Mouse (Mus musculus) forebrain, embryonic 10.5 days (tissue): ENCODE measurements around the gene Fsd1l. TPM values are rescaled to one million over a fixed set of nuclear protein-coding genes. Genes with fewer than 3 reads are reported as not detected.
"Not testable (repeated sequence)": the region's sequence is repeated elsewhere in the genome, so short reads cannot be mapped to it uniquely, and the experiment has no call there.

ENCODE experiments used
- DNase-seq: peaks from one replicate; pipeline ENCODE4 v3.0.0-alpha.2; 2017; ENCODE audit warnings: low spot score; ENCODE audit errors: extremely low spot score
- H3K27ac ChIP-seq: fragments of 300-500 bp; sonication (generic); 2 replicates; pipeline ENCODE4 v1.5.1; 2016; ENCODE audit warnings: mild to moderate bottlenecking
- H3K27me3 ChIP-seq: fragments of 300-500 bp; sonication (generic); 2 replicates; pipeline ENCODE4 v1.6.1; 2016; ENCODE audit warnings: mild to moderate bottlenecking; ENCODE audit not compliant: poor library complexity, severe bottlenecking
- H3K36me3 ChIP-seq: fragments of 300-500 bp; sonication (generic); replicated peaks from 2 replicates; pipeline ENCODE4 v1.6.1; 2016; ENCODE audit warnings: mild to moderate bottlenecking, moderate library complexity
- H3K4me1 ChIP-seq: fragments of 300-500 bp; sonication (generic); 2 replicates; pipeline ENCODE4 v1.6.1; 2016
- H3K4me3 ChIP-seq: fragments of 300-500 bp; sonication (generic); 2 replicates; pipeline ENCODE4 v1.5.1; 2016; ENCODE audit warnings: mild to moderate bottlenecking, moderate library complexity
- H3K9me3 ChIP-seq: fragments of 300-500 bp; sonication (generic); 2 replicates; pipeline ENCODE4 v1.6.1; 2016; ENCODE audit warnings: mild to moderate bottlenecking, moderate library complexity
- WGBS: fragments of 180-500 bp; shearing (Covaris S2); methylation state at CpG from one replicate; pipeline ENCODE4 v1.1.7; 2016; 5-methylcytosine and 5-hydroxymethylcytosine counted together
- polyA plus RNA-seq: library from polyadenylated mRNA; unstranded; fragments of >200 nt; fragmentation: Nextera tagmentation; extraction: Ambion mirVana; gene quantifications from 2 replicates; pipeline ENCODE4 v1.2.1, GENCODE M21; 2016

Fsd1l gene
- polyA plus RNA-seq, 1 experiment from 2014 or later = 27.3 TPM

GRCm38 (mm10) chr4:53637269-53637909 lies 6.1 kb downstream of the Fsd1l start:
- Histone ChIP-seq H3K9me3 (peaks cover 5% of the 10 kb centered on the region), H3K4me3 (no peak overlapping the region), H3K27ac (no peak overlapping the region), H3K36me3 (peaks cover 32% of the 10 kb centered on the region), H3K27me3 (no peaks in the 10 kb centered on the region), H3K4me1 (peaks cover 40% of the 10 kb centered on the region)
- DNase-seq = no peak
- 73% methylated on average over 7 of the region's 7 CpGs for WGBS

GRCm38 (mm10) chr4:53638549-53639123 lies 7.4 kb downstream of the Fsd1l start:
- Histone ChIP-seq H3K4me3 (no peak overlapping the region), H3K36me3 (peaks cover 32% of the 10 kb centered on the region), H3K4me1 (peaks cover 27% of the 10 kb centered on the region), H3K27me3 (no peaks in the 10 kb centered on the region), H3K27ac (no peak overlapping the region), H3K9me3 (peaks cover 5% of the 10 kb centered on the region)
- WGBS = 94% methylated on average over 7 of the region's 7 CpGs
- no peak for DNase-seq

DNA sequence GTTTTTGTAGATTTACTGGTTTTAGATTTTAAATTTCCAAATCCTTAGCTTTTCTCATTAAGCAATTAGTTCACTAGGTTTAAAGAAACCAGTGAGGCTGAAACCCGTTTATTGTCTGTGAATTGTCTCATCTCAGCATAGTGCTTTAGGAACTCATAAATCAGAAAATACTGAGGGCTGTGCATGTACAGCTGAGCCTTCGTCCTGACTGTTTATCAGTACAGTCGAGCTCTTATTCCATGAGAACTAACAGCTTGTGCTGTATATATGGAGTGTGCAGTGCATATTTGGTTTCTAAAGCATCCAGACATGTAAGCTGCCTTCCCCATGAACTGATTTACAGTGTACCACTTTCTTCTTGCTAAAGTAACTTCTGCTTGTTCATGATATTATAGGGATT lies 26.8 kb downstream of the Fsd1l start:
- Histone ChIP-seq H3K27me3 (no peaks in the 10 kb centered on the region), H3K27ac (no peak overlapping the region), H3K4me1 (no peaks in the 10 kb centered on the region), H3K9me3 (no peaks in the 10 kb centered on the region), H3K4me3 (no peak overlapping the region), H3K36me3 (peaks cover 57% of the 10 kb centered on the region)
- no peak for DNase-seq
- 87% methylated on average over 3 of the region's 3 CpGs for WGBS

DNA sequence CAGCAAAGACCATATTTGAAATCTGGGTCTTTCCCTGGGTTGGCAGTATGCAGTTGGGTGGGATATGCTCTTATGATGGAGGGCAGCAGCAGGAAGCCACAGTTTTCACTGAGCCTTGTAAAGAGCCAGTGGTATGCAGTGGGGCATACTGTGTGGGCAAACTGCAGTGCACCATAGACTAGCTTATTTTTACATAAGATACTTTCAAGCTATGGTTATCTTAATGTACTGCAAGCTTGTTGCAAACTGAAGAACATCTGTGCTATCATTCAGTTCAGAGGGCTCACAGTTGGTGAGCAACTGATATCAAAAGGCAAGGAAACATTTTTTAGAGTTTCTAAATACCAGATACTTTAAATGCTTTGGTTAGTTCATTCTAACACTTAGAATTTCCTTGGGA lies 29.4 kb downstream of the Fsd1l start:
- no peak overlapping the region for H3K27ac ChIP-seq
- H3K27me3 ChIP-seq = no peaks in the 10 kb centered on the region
- H3K4me3 ChIP-seq = no peak overlapping the region
- H3K36me3 ChIP-seq = peaks cover 52% of the 10 kb centered on the region
- DNase-seq = no peak
- H3K9me3 ChIP-seq = no peaks in the 10 kb centered on the region
- H3K4me1 ChIP-seq = no peaks in the 10 kb centered on the region

- no peak overlapping the region for H3K4me3 ChIP-seq
- H3K27ac ChIP-seq = no peak overlapping the region
- whole genome bisulfite sequencing = 92% methylated on average over 8 of the region's 8 CpGs
- H3K4me1 ChIP-seq = no peaks in the 10 kb centered on the region
- H3K9me3 ChIP-seq = no peaks in the 10 kb centered on the region
- DNase-seq = no peak
- H3K27me3 ChIP-seq = no peaks in the 10 kb centered on the region
- H3K36me3 ChIP-seq = peaks cover 46% of the 10 kb centered on the region
Measured at GRCm38 (mm10) chr4:53682092-53682491, 50.8 kb downstream of the Fsd1l start.

DNA sequence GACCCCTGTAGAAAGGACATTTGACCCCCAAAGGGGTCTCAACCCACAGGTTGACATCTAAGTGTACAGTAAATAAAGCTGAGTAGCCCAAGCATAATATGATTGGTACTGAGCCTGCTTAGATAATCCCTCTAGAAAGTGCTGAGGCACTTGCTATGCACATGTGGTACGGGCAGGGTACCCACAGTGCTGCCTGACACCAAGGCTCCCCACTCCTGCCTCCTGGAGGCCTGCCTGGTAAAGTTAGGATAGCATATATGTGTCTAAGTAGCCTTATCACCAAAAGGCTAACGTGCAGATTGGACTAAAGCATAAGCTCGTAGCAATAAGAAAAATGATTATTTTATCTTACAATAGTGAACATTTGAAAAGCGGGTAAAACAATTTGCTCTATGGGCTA lies 57.7 kb downstream of the Fsd1l start:
- no peak overlapping the region for H3K4me3 ChIP-seq
- peaks cover 21% of the 10 kb centered on the region for H3K36me3 ChIP-seq
- H3K9me3 ChIP-seq = no peaks in the 10 kb centered on the region
- DNase-seq = no peak
- no peaks in the 10 kb centered on the region for H3K4me1 ChIP-seq
- no peak overlapping the region for H3K27ac ChIP-seq
- H3K27me3 ChIP-seq = no peaks in the 10 kb centered on the region
- 86% methylated on average over 4 of the region's 4 CpGs for WGBS

DNA sequence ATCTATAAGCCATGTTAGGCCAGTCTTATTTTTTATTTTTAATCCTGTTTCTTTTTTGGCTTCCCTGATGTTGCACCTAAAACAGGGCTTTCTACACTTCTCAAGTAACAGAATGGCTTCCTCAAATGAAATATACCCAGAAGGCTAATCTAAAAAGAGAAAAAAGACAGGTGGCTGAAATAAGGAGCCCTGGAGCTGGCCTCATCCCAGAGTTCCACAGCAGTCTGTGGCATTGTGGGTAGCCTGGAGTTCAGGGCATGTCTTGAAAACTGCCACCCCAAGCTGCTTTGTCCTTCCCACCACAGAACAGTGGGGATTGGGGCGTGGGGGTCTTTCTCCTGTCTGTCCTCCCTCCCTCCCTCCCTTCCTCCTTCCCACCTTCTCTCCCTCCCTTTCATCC lies 60.1 kb downstream of the Fsd1l start:
- WGBS = 79% methylated on average over 1 of the region's 1 CpGs
- Histone ChIP-seq H3K9me3 (no peaks in the 10 kb centered on the region), H3K27ac (no peak overlapping the region), H3K27me3 (no peaks in the 10 kb centered on the region), H3K4me1 (no peaks in the 10 kb centered on the region), H3K36me3 (peaks cover 31% of the 10 kb centered on the region), H3K4me3 (no peak overlapping the region)
- DNase-seq = no peak

GRCm38 (mm10) chr4:53709166-53709565 lies 77.9 kb downstream of the Fsd1l start:
- not testable (repeated sequence) for H3K27ac ChIP-seq, DNase-seq

DNA sequence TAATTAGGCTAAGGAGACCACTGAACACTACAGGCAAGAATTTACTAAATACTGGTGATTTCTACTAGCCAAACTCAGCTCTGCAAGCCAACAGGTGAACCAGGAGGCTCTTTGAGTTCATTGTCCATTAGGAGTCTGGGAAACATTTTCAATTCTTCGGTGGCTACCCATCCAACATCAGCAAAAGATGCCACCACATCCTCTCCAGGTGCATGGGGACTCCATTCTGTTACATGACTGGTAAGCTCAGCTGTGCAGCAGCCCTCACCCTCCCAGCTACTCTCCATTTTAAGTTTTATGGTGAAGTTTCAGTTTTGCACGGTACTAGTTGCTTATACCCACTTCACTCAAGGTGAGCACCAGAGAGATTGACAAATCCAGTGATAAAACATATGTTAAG lies 78.8 kb downstream of the Fsd1l start:
- no peak overlapping the region for H3K4me3 ChIP-seq
- H3K27ac ChIP-seq = no peak overlapping the region
- no peak for DNase-seq
- H3K27me3 ChIP-seq = no peaks in the 10 kb centered on the region
- WGBS = 92% methylated on average over 2 of the region's 2 CpGs
- H3K9me3 ChIP-seq = no peaks in the 10 kb centered on the region
- peaks cover 9% of the 10 kb centered on the region for H3K4me1 ChIP-seq
- H3K36me3 ChIP-seq = no peaks in the 10 kb centered on the region

More at GRCm38 (mm10) chr4:53709166-53709565, 77.9 kb downstream of the Fsd1l start:
- H3K4me3 ChIP-seq, H3K4me1 ChIP-seq, H3K27me3 ChIP-seq, H3K9me3 ChIP-seq, H3K36me3 ChIP-seq: not testable (repeated sequence)

GRCm38 (mm10) chr4:53710555-53711328 lies 79.5 kb downstream of the Fsd1l start:
- no peak overlapping the region for H3K4me3 ChIP-seq
- WGBS = 92% methylated on average over 6 of the region's 6 CpGs
- 0 out of 2 replicates have a peak, but pooled peaks cover under 1% of the 10 kb centered on the region for H3K36me3 ChIP-seq
- no peaks in the 10 kb centered on the region for H3K9me3 ChIP-seq
- peaks cover 14% of the 10 kb centered on the region for H3K4me1 ChIP-seq
- no peaks in the 10 kb centered on the region for H3K27me3 ChIP-seq
- DNase-seq = no peak
- H3K27ac ChIP-seq = no peak overlapping the region

- Histone ChIP-seq H3K4me1 (peaks cover 14% of the 10 kb centered on the region), H3K36me3 (0 out of 2 replicates have a peak, but pooled peaks cover 6% of the 10 kb centered on the region), H3K27ac (peak within 1 kb of the TSS; percentile 93), H3K27me3 (no peaks in the 10 kb centered on the region), H3K9me3 (no peaks in the 10 kb centered on the region), H3K4me3 (peak within 1 kb of the TSS; percentile 65)
- DNase-seq = no peak
- WGBS = 11% methylated on average over 7 of the region's 7 CpGs
Measured at GRCm38 (mm10) chr4:53713704-53714050, 82.4 kb downstream of the Fsd1l start, which contains the start of gene Fktn. Gene Fktn, plus strand, starts transcription at chr4:53713998.

- H3K27ac ChIP-seq = peak overlapping the region; percentile 93
- no peaks in the 10 kb centered on the region for H3K27me3 ChIP-seq
- H3K4me3 ChIP-seq = peak overlapping the region; percentile 65
- peak; percentile 93 for DNase-seq
- H3K4me1 ChIP-seq = peaks cover 14% of the 10 kb centered on the region
- no peaks in the 10 kb centered on the region for H3K9me3 ChIP-seq
- H3K36me3 ChIP-seq = 0 out of 2 replicates have a peak, but pooled peaks cover 6% of the 10 kb centered on the region
- 6% methylated on average over 58 of the region's 58 CpGs for WGBS
Measured at GRCm38 (mm10) chr4:53714051-53714814, 83.0 kb downstream of the Fsd1l start.
